Mouse (Mus musculus) gastrocnemius, postnatal 4 days (tissue): Measurements from ENCODE around the gene Suclg2. TPM values are rescaled to one million over a fixed set of nuclear protein-coding genes. Genes with fewer than 3 reads are reported as not detected.

Source experiments
- DNase-seq, 2 experiments: peaks; one replicate each; pipeline ENCODE4 v3.0.0; 2021 to 2022; ENCODE audit warnings: low spot score in 2 of 2, mixed read lengths in 2 of 2
- long read RNA-seq, 2 experiments: library from polyadenylated mRNA; stranded (forward); transcript quantifications; one replicate each; pipeline ENCODE4 v2.0.0; 2021
- total RNA-seq, 2 experiments: library from RNA; stranded (reverse); gene quantifications; 2 replicates each; pipeline ENCODE4 v1.2.3; 2021

Gene Suclg2
- 10 to 100 TPM; 33.2 to 39.6 TPM for total RNA-seq
- long read RNA-seq, experiment 1, transcript Suclg2-204 (11 exons, 3,367 nt), result major isoform, 54 of 61 reads
- long read RNA-seq, experiment 1, partial matches to known transcripts, result 6 of 61 reads
- long read RNA-seq, experiment 1, other reads (novel, unspliced or antisense), result 1 of 61 reads
- long read RNA-seq, experiment 2, transcript Suclg2-204 (11 exons, 3,367 nt), result major isoform, 68 of 69 reads
- long read RNA-seq, experiment 2, partial matches to known transcripts, result 0 of 69 reads
- long read RNA-seq, experiment 2, other reads (novel, unspliced or antisense), result 1 of 69 reads

DNA sequence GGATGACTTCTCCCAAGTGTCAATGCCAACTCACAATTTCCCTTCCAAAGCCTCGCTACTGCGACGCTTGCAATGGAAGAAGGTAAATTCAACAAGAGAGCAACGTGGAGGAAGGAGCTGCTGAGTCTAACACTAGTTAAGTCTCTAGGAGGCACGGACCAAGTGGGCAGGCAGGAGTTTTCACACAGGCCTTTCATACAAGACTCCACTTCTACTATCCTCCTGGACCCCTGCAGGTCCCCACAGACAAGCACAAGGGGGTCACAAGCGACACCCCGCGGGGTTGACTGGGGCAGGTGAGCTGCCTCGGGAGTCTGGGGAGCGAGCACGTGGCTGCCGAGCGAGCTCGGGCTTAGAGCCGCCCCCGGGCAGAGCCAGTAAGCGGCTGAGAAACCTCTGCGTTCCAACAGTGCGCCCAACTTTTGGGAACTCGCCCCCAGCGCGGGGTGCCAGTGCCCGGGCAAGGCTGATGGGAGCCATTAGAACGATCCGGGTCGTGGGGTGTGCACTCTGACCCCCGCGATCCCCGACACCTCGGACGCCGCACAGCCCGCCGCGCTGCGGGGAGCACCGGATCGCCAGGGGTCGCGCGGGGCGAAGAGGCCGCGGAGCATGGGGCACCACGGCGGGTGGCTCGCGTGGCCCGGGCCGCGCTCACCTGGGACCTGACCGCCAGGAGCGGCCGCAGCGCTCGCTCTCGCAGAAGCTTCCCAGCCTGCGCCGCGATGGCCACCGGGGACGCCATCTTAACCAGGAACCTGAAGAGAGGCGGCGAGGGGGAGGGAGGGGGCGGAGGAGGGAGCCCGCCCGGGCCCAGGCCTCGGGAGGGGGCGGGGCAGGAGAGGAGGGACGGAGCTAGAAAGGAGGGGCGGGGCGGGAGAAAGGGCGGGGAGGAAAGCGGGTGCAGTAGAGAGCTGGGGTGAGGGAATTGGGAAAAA, at the start of gene Suclg2:
Gene Suclg2 (minus strand): TSS at position 770 of the 938 bp plus-strand sequence.
- peak; percentile 75 to 88 for DNase-seq

DNA sequence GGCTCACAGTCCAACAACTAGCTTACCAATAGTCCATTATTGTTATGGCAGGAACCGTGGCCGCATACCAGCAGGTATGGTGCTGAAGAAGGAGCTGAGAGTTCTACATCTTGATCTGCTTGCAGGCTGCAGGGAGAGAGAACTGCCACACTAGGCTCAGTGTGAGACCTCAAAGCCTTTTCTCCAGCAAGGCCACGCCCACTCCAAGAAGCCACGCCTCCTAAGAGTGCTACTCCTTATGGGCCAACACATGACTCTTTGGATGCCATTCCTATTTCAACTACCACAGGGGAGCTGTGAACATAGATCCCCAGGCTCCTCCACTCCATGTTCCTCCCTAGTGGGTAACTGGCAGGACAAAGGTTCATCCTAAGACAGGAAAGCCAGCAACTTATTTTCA, 48.0 kb upstream of the Suclg2 start:
- no peak for DNase-seq

DNA sequence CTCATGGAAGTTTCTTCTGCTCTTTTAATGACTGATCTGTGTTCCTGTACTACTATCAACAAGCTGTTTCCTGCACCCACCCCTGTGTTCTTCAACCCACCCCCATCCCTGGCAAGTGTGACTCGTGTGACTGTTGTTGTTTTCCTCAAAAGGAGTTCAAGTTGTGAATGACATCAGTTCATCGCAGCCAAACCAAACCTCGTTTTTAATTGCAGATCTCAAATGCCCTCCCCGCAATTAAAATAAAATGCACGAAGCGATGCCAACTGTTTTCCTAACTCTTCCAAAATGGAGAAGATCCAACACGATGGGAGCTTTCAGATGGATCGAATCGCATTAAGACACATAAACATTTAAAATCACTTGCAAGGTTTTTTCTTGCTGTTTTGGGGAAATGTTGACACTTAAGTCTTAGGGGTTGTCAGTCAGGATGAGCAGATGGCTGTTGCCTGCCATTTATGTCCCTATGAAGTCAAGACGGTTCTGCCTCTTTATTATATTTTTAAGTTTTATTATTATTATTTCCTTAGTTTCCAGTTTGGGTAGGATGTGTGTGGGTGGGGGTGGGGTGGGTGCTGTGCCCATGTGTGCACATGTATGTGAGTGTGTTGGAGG, 41.1 kb upstream of the Suclg2 start:
- no peak for DNase-seq

DNA sequence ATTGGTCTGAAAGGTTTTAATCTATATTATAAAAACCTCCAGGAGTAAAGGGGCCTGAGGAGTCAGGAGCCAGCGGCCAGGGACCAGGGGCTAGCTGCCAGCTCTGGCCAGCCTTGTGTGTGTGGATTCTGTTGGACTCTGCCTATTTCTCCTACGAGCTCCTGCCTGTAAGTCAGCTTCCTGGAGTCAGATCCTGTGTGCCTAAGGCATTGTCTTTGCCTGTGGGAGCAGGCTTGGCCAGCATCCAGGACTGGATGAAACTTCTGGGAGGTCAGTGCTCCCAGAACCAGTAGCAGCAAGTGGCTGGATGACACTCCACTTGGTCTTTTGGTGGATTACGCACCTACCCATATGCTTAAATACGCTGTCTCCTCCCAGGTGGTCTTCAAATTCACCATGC, 23.8 kb upstream of the Suclg2 start:
- DNase-seq, result no peak

DNA sequence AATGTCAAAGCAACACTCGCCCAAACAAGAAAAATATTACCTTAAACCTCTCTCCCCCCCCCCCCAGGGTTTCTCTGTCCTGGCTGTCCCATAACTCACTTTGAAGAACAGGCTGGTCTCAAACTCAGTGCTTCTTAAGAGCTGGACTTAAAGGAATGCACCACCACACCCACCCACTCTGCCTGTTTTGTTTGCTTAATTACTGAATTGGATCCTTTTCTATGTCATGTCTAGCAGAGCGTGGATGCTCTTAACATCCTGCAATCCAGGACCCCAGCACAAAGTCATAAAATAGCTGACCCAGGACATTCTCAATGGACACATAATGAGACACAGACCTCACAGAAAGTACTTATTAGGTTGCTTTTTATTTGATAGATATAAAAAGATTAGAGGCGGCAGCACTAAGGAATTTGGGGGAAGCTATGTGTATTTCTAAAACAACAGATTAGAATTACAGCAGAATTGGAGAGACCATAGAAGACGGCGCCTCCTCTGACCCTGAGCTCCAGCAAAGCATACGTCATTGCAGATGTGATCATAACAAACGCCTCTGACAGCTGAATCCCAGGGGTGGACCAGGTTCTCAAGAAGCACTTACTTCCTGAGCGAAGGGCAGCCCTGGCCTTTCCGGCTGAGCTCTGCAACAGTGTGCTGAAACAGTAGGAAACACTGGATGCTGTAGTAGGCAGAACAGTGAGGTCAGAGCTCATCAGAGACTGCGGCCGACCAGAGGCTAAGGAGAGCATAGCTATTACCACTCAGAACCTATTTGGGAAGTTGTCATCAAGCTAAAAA, 13.2 kb upstream of the Suclg2 start:
- DNase-seq, result no peak

DNA sequence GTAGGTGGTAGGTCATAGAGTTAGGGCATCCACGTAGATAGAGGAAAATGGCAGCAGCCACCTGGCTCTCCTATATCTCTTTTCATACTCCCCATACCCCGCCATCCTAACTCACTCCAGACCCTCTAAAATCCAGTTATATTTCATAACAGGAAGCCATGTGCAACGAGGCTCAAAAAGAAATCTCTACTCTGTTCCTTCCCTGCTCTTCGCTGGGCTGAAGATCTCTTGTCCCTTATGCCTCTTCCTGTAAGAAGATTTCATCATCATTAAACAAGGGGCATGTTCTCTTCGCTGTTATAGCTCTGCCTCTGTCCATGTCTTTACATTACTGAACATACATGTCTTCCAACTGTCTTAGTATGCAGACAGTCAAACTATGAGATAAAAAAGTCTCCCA, 10.8 kb upstream of the Suclg2 start:
- DNase-seq, result no peak

DNA sequence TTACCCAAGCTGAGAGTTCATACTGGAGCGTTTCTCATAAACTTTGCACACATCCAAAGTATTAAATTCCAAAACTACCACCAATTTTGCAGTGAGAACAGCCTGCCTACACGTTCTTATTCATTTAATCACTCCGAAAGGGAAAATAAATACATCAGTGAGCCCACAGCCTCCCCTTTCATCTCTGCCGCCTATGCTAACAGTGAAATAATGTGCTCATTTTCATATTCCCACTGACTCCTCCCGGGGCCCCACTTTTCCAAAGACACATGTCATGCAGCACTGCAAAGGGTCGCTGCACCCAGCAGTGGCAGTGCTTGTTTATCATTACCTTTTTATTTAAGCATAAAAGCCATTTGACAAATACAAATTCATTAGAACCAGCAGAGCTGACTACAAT, 6.7 kb upstream of the Suclg2 start:
- no peak for DNase-seq

DNA sequence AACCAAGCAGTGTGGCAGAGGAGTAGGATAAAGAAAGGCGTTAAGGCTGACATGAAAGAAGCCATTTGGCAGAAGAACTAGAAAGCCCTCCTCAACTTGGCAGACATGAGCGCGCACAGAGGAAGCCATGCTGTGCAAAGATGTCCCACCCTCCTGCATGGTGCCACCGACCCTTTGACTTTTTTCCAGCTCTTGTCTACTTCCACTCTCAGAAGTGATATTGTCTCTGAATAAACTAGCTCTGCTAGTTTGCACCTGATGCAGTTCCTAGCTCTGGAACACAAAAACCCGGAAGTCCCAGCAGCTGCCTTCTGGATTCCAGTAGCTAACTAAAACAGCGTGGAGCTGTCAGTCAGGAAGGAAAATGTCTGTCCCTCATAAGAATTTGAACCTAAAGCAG, 4.8 kb upstream of the Suclg2 start:
- DNase-seq, result no peak

DNA sequence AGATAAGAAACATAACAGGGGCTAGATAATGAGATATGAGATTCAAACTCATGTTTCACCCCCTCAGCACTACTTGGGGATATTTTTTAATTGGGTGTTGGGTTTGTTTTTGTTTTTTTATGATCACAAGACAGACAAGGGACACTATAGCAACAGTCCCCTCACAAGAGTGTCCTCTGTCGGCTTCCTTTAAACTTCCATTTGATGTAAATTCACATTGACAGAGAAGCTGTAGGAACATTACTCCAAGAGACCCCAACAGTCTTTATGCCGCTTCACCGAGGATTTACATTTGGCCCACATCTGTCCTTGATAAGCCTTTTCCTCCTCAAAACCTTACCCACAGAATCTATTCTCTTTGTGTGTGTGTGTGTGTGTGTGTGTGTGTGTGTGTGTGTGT, 1.2 kb upstream of the Suclg2 start:
- DNase-seq, result no peak

DNA sequence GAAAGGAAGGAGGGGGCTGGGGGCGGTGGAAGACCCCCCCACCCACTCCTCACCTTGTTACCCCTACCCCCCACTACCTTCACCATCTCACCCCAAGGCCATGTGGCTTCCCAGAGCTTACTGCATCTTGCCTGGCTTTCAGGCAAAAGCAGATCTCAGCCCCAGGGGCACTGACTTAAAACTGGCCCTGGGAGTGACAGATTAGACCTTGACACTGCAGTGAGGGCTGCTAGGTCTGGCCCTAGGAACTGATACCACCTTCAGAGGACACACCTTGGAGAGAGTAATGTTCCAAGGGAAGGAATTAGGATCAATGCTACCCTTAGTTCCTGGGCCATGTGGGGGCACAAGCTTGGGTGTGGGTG, 351 bp upstream of the Suclg2 start:
- DNase-seq, result no peak

DNA sequence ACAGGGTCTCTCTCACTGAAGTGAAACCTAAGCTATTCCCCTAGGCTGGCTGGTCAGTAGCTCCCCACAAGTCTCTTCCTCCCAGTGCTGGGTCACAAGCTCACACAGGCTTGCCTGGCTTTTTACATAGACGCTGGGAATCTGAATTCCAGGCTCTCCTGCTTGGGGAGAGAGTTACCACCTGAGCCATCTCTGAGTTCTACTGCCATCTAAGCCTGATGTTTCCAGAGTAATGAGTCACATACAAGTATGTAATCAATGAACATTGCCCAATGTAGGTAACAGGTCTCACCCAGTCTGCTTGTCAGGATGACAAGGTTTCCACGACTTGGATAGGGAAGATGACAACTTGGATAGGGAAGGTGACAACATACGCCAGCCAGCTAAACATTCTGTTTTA, 1.5 kb downstream of the Suclg2 start:
- no peak for DNase-seq

DNA sequence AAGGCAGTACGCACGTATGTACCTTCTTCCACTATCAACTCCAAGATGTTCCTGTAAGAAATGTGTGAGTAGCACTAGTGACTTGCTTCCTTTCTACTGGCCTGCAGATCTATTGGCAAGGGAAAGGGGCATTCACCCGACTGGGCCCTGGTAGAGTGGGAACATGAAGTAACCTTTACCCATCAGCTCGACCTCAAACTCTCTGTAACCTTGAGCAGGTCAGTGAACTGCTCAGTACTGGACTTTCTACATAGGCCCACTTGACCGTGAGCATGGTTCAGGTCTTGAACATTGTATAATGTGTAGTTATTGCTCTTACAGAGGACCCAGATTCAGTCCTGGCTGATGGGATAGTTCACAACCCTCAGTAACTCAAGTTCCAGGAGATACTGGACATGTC, 2.1 kb downstream of the Suclg2 start:
- DNase-seq, result no peak

DNA sequence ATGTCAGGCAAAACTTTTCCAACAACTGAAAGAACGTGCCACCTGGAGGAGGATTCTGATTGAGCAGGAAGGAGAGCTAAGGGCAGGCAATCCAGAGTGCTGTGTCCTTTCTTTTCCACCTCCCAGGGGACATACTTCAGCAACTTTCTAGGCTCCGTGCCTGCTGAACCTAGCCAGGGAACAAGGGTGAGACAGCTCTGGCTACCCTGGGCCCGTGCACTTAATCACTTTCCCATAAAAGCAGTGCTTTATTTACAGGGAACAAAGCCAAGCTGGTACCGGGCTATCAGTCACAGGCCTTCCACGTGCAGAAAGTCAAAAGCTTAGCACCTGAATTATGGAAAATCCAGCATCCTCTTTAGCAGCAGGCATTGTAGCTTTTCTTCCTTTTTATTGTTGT, 5.4 kb downstream of the Suclg2 start:
- DNase-seq, result no peak

DNA sequence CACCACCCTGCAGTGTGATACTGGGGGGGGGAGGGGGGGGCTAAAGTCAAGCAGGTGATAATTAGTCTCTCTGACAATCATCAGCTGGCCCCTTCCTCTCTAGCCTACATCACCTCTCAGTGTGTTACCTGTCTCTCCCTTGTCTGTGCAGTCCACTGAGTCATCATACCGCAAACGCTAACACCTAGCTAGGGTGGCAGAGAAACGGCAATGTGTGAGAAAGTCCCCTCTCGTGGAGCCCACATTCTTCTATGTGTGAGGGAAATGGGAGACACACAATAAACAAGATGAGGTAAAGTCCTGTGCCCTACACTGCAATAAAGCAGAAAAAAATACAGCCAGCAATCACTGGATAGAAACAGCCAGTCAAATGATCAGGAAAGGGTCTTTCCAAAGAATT, 6.5 kb downstream of the Suclg2 start:
- DNase-seq, result no peak

DNA sequence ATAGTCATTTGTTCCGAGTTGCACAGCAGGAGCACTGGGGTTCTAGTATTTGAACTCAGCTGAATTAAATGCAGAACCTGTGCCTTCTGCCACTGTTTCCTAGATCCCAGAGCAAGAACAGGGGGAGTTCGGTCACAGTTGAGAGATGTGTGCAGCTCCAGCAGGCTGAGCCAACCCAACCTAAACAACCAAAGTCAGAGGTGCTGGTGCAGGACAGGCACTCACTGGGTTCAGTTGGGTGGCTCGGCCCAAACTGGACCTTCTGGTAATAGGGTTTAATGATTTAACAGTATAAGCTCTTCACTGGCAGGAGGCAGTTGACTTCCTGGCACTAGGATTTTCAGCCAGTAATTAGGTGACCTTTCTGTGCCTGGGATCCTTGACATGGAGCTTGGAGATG, 6.9 kb downstream of the Suclg2 start:
- DNase-seq, result no peak

DNA sequence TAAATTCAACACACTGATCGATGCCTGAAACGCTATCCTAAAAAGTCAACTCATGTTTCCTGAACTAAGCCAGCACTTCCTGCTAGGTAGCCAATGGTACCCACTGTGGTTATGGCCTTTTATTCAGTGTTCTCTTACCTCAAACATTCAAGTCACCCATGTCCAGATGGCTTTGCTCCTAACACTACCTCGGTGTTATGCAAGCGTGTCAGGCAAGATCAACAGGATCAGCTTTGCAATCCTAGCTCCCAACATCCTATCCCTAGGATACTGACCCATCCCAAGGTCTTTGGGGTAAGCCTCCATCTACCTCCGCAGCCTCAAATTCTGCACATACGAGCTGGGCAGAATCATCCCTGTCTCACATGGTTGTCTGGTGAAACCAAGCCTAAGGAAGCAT, 7.7 kb downstream of the Suclg2 start:
- DNase-seq, result no peak

DNA sequence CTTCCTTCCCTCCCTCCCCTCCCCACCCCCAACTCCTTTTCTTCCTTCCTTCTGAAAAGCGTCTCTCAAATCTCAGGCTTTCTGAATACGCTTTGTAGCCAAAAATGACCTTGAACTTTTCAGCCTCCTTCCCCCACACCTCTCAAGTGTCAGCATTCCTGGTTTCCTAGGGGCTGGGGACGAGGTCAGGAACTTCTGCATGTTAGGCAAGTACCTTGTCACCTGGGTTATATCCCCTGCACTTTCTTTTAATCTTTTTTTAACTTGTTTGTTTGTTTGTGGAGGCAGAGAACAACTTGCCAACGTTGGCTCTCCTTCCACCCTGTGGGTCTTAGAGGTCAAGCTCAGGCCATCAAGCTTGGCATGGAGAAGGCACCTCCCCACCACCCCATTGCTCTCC, 9.1 kb downstream of the Suclg2 start:
- no peak for DNase-seq

DNA sequence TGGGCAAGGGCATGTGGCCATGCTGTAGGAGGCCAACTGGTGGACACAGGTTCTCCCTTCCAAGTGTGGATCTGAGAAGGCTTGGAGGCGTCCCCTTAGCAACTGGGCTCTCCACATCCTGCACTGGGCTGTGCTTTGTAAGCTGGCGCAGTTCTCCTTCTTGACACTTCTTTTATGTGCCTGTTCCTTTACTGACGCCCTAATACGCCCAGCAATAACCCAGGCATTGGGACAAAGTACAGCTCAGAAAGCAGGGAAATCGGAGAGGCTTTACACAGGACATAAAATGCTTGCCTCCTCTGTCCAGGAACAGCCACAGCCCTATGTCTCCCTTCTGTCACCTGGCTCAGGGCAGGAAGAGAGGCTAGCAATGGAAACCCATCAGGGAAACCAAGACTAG, 9.5 kb downstream of the Suclg2 start:
- no peak for DNase-seq

DNA sequence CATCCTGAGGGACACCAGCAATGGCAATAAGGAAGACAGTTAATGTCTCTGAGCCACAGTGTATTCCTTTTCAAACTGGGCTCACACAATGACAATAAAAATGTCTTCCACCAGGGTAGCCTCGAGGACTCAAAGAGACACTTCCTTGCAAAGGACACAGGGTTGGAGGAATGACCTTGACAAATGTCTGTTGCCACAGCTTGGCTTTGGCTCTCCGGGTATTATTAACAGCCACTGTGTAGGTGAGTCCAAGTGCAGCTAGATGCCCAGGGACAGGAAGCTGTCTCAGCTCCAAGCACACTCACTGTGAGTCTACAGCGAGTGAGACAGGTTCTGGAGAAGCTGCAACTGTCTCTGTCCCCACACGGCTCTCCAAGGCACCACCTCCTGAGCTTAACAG, 14.0 kb downstream of the Suclg2 start:
- no peak for DNase-seq

DNA sequence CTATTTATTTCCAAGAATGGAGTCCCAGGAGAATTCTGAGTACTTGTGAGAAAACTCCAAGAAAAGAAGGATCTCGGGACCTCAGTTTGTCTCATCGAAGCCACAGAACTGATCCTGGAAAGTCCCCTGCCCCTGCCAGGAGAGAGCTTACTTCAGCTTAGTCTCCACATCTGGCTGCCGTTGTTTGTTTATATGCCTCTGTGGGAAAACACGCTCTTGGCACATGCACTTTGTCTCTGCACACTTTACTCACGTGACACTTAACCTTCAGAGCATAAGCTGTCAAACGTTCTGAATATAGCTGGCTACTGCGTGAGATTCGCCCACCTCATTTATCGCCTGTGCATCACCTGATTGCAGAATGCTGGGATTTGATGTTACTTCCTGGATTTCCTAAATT, 16.4 kb downstream of the Suclg2 start:
- DNase-seq, result no peak

DNA sequence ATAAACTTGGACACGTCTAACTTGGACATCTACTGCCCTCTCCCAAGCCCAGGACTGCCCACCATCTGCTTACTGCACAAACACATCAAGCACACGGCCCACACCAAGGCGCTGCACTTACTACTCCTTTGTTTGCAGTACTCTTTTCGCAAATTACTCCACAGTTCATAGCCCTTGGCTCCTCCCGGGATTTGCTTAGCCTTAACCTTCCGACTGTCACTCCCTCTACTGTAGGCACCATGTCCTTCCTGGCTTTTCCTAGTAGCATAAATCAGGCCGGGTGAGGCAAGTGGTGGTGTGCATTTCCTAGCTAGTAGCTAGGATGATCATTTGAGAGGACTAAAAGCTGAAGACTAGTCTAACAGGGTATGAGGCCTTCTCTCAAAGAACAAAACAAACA, 16.8 kb downstream of the Suclg2 start:
- no peak for DNase-seq
